ENCODE assay signal across 8 mouse cellular contexts in the genomic region with DNA sequence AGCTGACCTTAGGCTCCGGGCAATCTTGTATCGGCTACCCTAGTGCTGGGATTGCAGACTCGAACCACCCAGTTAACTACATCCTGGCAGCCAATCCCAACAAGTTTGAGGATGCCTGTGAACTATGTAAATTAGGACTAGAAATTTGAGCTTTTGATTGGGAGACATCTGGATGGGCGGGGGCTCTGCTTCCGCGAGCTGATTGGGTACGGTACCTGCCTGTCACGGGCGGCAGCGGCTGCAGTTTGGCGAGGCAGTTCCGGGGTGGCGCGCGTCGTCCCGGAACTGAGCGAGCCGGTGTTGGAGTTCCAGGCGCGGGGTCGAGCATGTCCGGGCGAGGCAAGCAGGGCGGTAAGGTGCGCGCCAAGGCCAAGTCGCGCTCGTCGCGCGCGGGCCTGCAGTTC. TPM values are rescaled to one million over a fixed set of nuclear protein-coding genes. Genes with fewer than 3 reads are reported as not detected.
DNase-seq lines count a peak whose midpoint lies in the region; ATAC-seq lines count a peak whose summit lies in the region.

A gene (plus strand): TSS at position 231 of the 404 bp plus-strand sequence.

- H3K4me2 ChIP-seq in hindbrain, embryonic 16.5 days (ENCODE audit: low read length): peak within 1 kb of the TSS; percentile 99

- H3K9ac ChIP-seq in hindbrain, embryonic 16.5 days (ENCODE audit: low read depth, low read length): peak within 1 kb of the TSS; percentile 79

- peak within 1 kb of the TSS; percentile 76 for H3K27ac ChIP-seq in hindbrain, embryonic 16.5 days (ENCODE audit: low read depth, low read length)
- peak within 1 kb of the TSS; percentile 92 for H3K27ac ChIP-seq in macrophage

- ATAC-seq in hindbrain, embryonic 16.5 days: peak; percentile 90

- peaks cover 7% of the 10 kb centered on the region; the same call in 1 of the 2 replicates for H3K36me3 ChIP-seq in hindbrain, embryonic 16.5 days (ENCODE audit: control insufficient read depth, insufficient read depth, low read length)
- H3K36me3 ChIP-seq in macrophage (ENCODE audit: inconsistent target): no peaks in the 10 kb centered on the region; the same call in 1 of the 2 replicates

- H3K27me3 ChIP-seq in hindbrain, embryonic 16.5 days (replicated peaks; ENCODE audit: control insufficient read depth, insufficient read depth, low read length): no peaks in the 10 kb centered on the region

- peaks cover 24% of the 10 kb centered on the region for H3K4me1 ChIP-seq in hindbrain, embryonic 16.5 days (ENCODE audit: control insufficient read depth, insufficient read depth, low read depth, low read length)

- peaks cover 40% of the 10 kb centered on the region for H3K79me2 ChIP-seq in macrophage (ENCODE audit: inconsistent target)

- whole genome bisulfite sequencing in hindbrain, embryonic 16.5 days: 0% methylated on average over 34 of the region's 34 CpGs
- under 1% methylated on average over 34 of the region's 34 CpGs for WGBS in macrophage (ENCODE audit: missing documents)

- DNase-seq in WW6 (ENCODE audit: low read depth, low spot score): peak; percentile 95
- peak; percentile 98 for DNase-seq in cerebellum, postnatal 4 days (ENCODE audit: low spot score in 2 of 2)
- DNase-seq in gastrocnemius, adult 18-20 months (ENCODE audit: low spot score): peak; percentile 98
- DNase-seq in left cerebral cortex, adult 18-20 months (ENCODE audit: low spot score in 2 of 2): peak; percentile 97 to 98
- DNase-seq in right cerebral cortex, adult 18-20 months: peak; percentile 97
- DNase-seq in urinary bladder, postnatal 10 days (ENCODE audit: low spot score): peak; percentile 98

- peak within 1 kb of the TSS; percentile 83 for H3K4me3 ChIP-seq in hindbrain, embryonic 16.5 days (ENCODE audit: low read length)
- H3K4me3 ChIP-seq in macrophage (ENCODE audit: inconsistent target): peak within 1 kb of the TSS; percentile 90

- H3K9me3 ChIP-seq in hindbrain, embryonic 16.5 days (ENCODE audit: control insufficient read depth, low read length): no peaks in the 10 kb centered on the region

RNA-seq across cellular contexts. Expression of the gene that starts here (rescaled TPM):
- total RNA-seq in gastrocnemius, adult 18-20 months (2021): 10 to 100 TPM; 15.3 to 15.4 TPM
- 101 and 104 TPM in 2 replicates for polyA plus RNA-seq in hindbrain, embryonic 16.5 days (2015; fragmentation: Nextera tagmentation; extraction: Ambion mirVana)
- total RNA-seq in left cerebral cortex, adult 18-20 months (2021): 10 to 100 TPM; 50.9 to 57.0 TPM
- total RNA-seq in macrophage (2018; cell fraction: chromatin; rRNA removed): 10 to 100 TPM in 19 of 26 experiments, 1 to 10 TPM in 7; 2.5 to 56.7 (median 18.4) TPM
- 10 to 100 TPM; 21.4 to 63.1 (median 39.3) TPM for total RNA-seq in macrophage (2018; cell fraction: cytosol; rRNA removed)
- 10 to 100 TPM in 25 of 26 experiments, 1 to 10 TPM in 1; 7.5 to 91.1 (median 38.9) TPM for total RNA-seq in macrophage (2018; cell fraction: nucleus; rRNA removed)
- 13.7 to 65.7 TPM (median 49.0 TPM) in 3 replicates for polyA plus RNA-seq in macrophage (2018)

Comparison
In these comparisons a context has a peak if more than half of its experiments do, and no peak if none do; other contexts are left out.
1. Peak in every context shown above with its lines: DNase-seq, ATAC-seq, H3K4me3 ChIP-seq and H3K27ac ChIP-seq.